Mouse (Mus musculus): Measurements from ENCODE around the gene Myo1b. TPM values are rescaled to one million over a fixed set of nuclear protein-coding genes. Genes with fewer than 3 reads are reported as not detected.
A peak's percentile ranks its signal among the peaks of the same experiment; 100 is the strongest.

Myo1b gene
- polyA plus RNA-seq, 1 experiment = 4.4 TPM

DNA sequence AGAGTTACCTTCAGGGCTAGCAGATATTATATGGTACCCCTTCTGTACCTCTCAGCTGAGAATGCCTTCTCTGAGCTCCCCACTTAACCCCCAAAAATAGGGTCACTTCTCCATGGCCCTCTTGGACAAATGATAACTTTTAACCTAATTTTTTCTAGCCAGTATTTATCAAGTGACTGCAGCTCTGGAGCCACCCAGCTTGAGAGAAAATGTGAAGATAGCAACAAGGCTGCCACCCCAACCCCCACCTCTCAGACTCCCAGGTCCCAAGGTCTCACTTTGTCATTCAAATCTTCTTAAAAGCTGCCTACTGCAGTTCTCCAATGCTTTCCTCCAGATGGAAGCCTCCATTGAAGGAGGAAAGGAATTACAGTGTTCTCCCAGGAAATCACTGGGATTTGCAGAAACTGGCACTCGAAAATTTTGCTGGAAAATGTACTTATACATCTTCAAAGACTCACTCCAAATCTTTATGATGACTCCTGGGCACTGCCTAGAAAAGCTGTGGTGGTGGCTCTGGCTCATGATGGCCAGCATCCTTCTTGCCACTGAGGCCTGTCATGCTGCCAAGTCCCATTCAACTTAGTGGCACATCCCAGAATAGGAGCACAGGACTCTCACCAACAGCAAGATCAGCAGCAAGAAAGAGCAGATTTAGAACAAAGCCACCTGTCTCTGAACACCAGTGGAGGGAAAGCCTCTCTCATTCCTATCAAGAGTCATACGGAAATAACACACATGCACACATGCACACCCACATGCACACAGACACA is 70.4 kb downstream of the Myo1b start:
- no peak overlapping the region for H3K4me3 ChIP-seq (ENCODE audit: insufficient read depth, low read depth, low read length)
- H3K4me1 ChIP-seq (ENCODE audit: control insufficient read depth, insufficient read depth, insufficient read length, low read length) = peaks cover 25% of the 10 kb centered on the region
- no peak overlapping the region for H3K27ac ChIP-seq (replicated peaks; ENCODE audit: low read depth, low read length)

DNA sequence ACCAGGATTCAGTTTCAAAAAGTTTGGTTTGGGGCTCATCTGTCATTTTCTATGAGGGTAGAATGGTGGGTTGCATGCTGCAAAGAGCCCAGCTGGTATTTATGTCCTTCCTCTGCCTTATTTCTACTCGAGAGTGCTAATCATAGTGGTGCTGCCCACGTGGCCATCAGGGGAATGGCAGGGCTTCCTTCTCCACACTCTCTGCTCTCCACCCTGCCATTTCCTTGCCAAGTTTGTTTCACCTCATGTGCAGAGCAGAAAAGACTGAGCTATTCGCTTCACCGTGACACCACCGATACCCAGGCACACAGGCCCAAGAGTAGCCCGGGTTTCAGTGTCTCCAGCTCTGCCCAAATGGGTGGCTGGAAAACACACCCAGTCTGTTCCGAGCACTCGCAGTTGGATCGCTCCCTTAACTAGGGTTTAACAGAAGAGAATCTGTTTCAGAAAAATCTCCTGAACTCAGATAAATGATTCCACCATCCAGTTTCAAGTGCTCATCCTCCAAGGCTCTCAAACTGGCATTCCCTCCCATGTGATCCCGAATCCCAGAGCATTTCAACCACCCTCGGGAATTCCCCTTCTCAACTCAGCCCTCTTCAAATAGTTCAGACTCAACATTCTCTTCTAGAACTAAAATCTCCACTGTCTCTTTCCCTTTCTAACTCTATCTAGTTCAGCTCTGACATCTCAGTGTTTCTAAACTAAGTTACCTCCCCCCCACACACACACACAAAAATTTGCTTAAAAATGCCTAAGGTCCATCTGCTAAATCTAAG is 77.8 kb downstream of the Myo1b start:
- no peak overlapping the region for H3K4me3 ChIP-seq (ENCODE audit: insufficient read depth, low read depth, low read length)
- H3K27ac ChIP-seq (replicated peaks; ENCODE audit: low read depth, low read length) = peak overlapping the region; percentile 35
- H3K4me1 ChIP-seq (ENCODE audit: control insufficient read depth, insufficient read depth, insufficient read length, low read length) = peaks cover 26% of the 10 kb centered on the region

DNA sequence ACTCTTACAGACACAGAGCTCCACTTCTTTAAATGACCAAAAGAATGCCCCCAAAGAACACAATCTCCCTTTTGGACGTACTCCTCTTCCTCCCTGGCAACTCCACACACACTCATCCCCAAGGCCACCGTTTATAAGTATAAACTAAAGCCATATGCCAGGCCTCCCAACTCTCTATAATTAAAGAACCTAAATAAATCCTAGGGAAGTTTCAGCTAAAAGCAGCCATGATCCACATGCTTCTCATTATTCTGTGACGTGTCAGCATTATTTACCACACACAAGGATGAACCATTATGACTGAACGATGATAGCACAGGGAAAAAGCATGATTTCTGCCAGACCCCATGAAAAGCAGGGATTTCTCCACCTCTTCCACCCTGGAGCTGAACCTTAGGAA is 78.6 kb downstream of the Myo1b start:
- Histone ChIP-seq H3K4me3 (ENCODE audit: insufficient read depth, low read depth, low read length) (no peak overlapping the region), H3K27ac (replicated peaks; ENCODE audit: low read depth, low read length) (no peak overlapping the region), H3K4me1 (ENCODE audit: control insufficient read depth, insufficient read depth, insufficient read length, low read length) (peaks cover 19% of the 10 kb centered on the region; the same call in 1 of the 2 replicates)

DNA sequence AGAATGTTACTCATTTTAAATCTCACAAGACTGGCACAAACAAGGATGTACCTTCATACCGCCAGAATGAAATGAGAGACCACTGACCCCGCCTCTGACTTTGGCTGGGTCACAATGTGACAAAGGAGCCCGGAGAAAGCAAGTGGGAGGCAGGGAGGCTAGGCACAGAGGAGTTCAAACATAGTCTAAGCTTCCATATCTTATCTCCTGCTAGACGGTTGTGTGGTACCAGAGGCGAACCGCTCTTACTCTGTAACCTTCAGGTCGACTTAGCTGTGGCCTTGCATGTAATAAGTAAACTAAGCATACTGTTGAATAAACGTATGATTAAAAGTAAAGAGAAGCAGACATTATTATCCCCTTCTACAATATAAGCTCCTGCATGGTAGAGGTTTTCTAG is 80.1 kb downstream of the Myo1b start:
- H3K4me1 ChIP-seq (ENCODE audit: control insufficient read depth, insufficient read depth, insufficient read length, low read length) = peaks cover 12% of the 10 kb centered on the region; the same call in 1 of the 2 replicates
- H3K4me3 ChIP-seq (ENCODE audit: insufficient read depth, low read depth, low read length) = no peak overlapping the region
- no peak overlapping the region for H3K27ac ChIP-seq (replicated peaks; ENCODE audit: low read depth, low read length)

DNA sequence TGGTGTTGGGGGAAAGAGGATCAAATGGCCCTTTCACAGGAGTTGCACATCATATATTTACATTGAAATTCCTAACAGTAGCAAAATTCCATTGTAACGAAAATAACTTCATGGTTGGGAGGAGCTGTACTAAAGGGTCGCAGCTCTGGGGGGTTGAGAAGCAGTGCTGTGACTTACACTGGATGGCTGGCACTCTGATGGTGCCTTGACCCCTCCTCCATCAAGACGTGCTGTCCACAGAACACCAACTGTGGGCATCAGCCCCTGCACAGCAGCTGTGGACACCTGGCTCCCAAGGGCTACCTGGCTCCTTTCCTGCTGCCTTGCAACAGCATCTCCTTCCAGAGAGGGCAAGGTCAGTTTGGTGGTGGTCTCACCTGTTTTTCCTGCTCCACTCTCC is 81.8 kb downstream of the Myo1b start:
- no peak overlapping the region for H3K4me3 ChIP-seq (ENCODE audit: insufficient read depth, low read depth, low read length)
- peaks cover 8% of the 10 kb centered on the region; the same call in 1 of the 2 replicates for H3K4me1 ChIP-seq (ENCODE audit: control insufficient read depth, insufficient read depth, insufficient read length, low read length)
- H3K27ac ChIP-seq (replicated peaks; ENCODE audit: low read depth, low read length) = no peak overlapping the region

DNA sequence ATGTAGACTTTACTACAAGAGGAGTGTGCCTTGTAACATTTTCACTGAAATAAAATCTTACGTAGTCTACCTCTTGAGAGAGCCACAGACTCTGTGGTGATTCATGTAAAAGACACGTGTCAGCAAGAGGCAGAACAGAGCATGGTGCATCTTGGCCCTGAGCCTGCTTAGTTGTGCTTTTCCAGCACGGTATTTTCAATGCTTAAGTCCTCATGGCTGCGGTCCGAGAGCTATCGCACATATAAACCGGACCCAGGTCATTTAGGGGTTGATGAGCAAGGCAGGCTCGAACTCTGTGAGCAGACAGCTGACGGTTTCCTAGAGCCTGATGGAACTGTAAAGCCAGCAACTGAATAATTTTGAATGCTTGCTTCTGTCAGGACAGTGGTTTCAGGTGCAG is 86.5 kb downstream of the Myo1b start:
- H3K27ac ChIP-seq (replicated peaks; ENCODE audit: low read depth, low read length) = no peak overlapping the region
- no peak overlapping the region for H3K4me3 ChIP-seq (ENCODE audit: insufficient read depth, low read depth, low read length)
- H3K4me1 ChIP-seq (ENCODE audit: control insufficient read depth, insufficient read depth, insufficient read length, low read length) = no peaks in the 10 kb centered on the region

DNA sequence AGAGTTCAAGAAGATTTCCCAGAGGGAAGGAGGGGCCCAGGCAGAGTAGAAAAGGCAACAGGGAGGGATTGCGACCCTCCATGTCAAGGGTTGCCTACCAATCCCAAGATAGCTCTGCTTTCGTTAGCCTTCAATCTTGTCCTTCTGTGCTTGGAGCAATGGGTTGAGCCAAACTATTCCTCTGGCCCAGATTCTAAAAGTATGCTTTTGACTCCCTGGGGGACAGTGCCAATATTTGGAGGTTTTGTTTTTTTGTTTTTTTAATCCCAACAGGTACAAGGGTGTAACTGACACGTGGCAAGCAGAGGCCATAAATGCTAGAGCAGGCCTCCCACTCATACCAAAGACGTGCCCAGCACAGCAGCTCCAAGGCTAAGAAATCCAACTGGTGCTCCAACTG is 93.3 kb downstream of the Myo1b start:
- H3K4me3 ChIP-seq (ENCODE audit: insufficient read depth, low read depth, low read length) = no peak overlapping the region
- 0 out of 2 replicates have a peak overlapping the region, but pooled peaks have one; percentile 1 for H3K27ac ChIP-seq (replicated peaks; ENCODE audit: low read depth, low read length)
- H3K4me1 ChIP-seq (ENCODE audit: control insufficient read depth, insufficient read depth, insufficient read length, low read length) = peaks cover 10% of the 10 kb centered on the region; the same call in 1 of the 2 replicates

DNA sequence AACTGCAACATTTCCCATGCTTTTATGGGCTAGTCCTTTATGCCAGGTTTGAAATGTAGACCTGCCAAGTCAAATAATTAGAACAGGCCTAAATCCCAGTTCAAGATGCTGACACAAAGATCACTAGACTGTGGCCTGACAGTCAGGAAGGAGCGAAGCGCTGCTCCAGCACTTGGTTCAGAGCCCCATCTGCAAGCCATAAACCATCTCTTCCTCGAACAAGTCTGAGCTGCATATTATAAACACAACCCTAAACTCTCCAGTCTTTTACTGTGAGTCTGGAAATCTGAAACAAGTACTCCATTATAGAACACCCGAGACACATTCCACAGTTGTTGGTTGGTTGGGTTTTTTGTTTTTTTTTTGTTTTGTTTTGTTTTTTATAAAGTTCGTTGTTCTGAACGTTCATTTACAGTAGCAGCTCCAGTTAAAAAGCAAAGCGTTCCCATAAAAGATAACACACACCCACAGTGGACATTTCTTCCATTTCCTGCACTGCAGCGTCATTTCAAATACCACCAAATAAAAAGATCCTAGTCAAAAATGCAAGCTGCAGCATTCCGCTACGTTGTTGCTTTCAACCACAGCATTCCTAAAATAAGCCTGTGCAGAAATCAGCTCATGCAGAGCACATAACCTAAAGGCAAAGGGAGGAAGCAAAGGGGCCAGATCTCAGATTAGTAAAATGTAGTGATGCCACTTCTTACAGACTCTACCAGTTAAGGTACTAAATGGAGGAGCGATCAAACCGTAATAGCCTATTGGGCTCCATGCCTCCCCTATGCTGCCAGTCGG is 94.0 kb downstream of the Myo1b start:
- Histone ChIP-seq H3K4me3 (ENCODE audit: insufficient read depth, low read depth, low read length) (no peak overlapping the region), H3K27ac (replicated peaks; ENCODE audit: low read depth, low read length) (0 out of 2 replicates have a peak overlapping the region, but pooled peaks have one; percentile 1), H3K4me1 (ENCODE audit: control insufficient read depth, insufficient read depth, insufficient read length, low read length) (peaks cover 10% of the 10 kb centered on the region; the same call in 1 of the 2 replicates)

DNA sequence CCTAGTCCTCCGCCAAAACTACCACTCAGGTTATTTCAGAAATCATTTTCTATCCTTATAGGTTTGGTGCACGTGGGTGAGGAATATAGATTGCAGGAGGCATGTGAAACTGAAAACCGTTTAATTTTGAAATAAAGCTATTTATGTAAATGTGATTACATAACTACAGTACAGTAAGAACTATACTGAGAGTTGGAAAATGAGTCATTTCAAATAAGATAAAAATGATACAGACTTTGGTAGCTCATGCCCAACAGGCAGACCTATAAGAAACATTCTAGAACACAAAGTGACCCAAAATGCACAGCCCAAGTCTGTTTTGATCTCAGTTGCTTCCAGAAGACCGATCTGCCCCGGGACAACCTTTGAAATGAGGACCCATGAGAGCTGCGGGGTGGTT is 95.4 kb downstream of the Myo1b start:
- Histone ChIP-seq H3K27ac (replicated peaks; ENCODE audit: low read depth, low read length) (no peak overlapping the region), H3K4me3 (ENCODE audit: insufficient read depth, low read depth, low read length) (no peak overlapping the region), H3K4me1 (ENCODE audit: control insufficient read depth, insufficient read depth, insufficient read length, low read length) (peaks cover 10% of the 10 kb centered on the region; the same call in 1 of the 2 replicates)

DNA sequence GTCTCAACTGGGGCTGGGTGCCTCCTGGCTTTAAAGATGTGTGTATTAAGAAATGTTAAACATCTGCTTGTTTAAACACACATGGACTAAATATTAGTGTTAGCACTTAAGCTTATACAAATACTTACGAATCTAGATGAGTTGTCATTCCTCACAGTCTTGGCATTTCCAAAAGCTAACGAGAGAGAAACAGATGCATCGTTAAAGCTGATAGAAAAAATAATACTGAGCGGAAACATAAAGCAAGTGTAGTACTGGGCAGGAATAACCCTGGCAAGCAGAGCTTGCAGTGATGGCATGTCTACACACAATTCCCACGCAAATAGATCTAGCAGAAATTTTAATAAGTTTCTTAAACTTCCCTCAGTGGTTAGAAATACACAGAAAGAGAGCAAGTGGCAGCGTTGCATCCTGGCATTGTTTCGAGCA is 95.8 kb downstream of the Myo1b start:
- Histone ChIP-seq H3K27ac (replicated peaks; ENCODE audit: low read depth, low read length) (no peak overlapping the region), H3K4me3 (ENCODE audit: insufficient read depth, low read depth, low read length) (no peak overlapping the region), H3K4me1 (ENCODE audit: control insufficient read depth, insufficient read depth, insufficient read length, low read length) (peaks cover 10% of the 10 kb centered on the region; the same call in 1 of the 2 replicates)

DNA sequence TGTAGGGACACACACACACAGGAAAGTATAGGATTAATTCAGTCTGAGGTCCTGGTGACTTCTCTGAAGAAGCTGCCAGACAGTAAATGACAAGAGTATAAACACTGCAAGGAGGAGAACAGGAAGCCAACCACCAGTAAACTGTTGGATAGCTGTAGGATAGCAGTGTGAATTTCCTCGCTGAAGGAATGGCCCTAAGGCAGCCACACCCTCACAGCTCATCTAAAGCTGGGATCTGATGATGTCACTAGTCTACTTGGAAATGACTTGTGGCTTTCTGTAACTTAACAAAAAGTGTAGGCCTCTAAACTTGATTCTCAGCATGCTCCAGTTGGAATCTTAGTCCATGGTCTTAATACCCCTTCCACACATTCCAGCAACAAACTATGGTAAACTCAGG is 100.2 kb downstream of the Myo1b start:
- peaks cover 3% of the 10 kb centered on the region; the same call in 1 of the 2 replicates for H3K4me1 ChIP-seq (ENCODE audit: control insufficient read depth, insufficient read depth, insufficient read length, low read length)
- no peak overlapping the region for H3K4me3 ChIP-seq (ENCODE audit: insufficient read depth, low read depth, low read length)
- no peak overlapping the region for H3K27ac ChIP-seq (replicated peaks; ENCODE audit: low read depth, low read length)

DNA sequence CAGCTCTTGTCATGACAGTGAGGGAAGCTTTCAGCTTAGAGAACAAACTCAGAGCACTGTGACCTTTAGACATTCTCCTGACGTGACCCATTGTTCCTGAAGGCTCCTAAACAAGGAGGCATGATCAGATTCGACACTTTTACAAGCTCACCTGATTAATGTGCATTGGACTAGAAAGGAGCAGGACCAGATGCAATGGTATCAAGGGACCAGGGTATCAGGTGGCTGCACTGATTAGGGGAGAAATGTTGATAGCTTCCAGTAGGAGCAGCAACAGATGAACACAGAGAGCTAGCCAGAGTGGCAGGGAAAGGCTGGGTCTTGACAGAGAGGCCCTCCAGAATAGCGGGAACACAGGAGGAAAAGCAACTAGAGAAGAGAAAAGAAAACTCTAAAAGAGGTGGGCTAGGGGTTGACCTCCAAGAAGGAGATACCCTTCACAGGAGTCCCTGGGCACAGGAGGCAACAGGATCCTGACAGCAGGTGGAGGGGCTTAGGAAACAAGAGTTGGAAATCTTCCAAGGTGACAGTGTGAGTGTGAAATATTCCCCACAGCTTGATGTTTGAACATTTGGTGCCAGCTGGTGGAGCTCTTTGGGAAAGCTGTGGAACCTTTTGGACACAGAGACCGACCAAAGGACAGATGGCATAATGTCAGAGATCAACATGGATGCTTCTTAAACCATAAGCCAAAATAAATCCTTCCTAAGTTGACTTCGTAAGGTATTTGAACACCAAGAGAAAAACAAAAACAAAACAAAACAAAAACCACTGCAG is 100.8 kb downstream of the Myo1b start:
- H3K27ac ChIP-seq (replicated peaks; ENCODE audit: low read depth, low read length) = no peak overlapping the region
- no peaks in the 10 kb centered on the region for H3K4me1 ChIP-seq (ENCODE audit: control insufficient read depth, insufficient read depth, insufficient read length, low read length)

DNA sequence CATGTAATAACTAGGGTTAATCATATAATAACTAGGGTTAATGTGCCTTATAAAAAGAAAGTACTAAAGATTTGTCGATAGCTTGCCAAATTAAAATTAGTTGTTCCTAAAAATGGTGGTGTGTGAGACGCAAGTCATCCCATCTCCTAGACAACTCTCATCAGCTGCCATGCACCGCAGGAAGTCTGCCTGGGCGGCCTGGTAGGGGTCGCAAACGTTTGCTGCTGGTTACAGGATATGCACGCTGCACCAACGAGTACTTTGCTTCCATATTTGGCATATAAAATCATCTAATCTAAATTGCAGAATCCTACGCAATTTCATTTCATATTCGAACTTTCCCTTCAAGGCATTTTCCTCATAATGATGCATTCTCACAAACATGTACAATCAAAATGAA is 107.0 kb downstream of the Myo1b start:
- H3K4me3 ChIP-seq (ENCODE audit: insufficient read depth, low read depth, low read length) = no peak overlapping the region
- no peaks in the 10 kb centered on the region for H3K4me1 ChIP-seq (ENCODE audit: control insufficient read depth, insufficient read depth, insufficient read length, low read length)
- no peak overlapping the region for H3K27ac ChIP-seq (replicated peaks; ENCODE audit: low read depth, low read length)

More for the DNA sequence above, 100.8 kb downstream of the Myo1b start:
- H3K4me3 ChIP-seq (ENCODE audit: insufficient read depth, low read depth, low read length) = no peak overlapping the region

DNA sequence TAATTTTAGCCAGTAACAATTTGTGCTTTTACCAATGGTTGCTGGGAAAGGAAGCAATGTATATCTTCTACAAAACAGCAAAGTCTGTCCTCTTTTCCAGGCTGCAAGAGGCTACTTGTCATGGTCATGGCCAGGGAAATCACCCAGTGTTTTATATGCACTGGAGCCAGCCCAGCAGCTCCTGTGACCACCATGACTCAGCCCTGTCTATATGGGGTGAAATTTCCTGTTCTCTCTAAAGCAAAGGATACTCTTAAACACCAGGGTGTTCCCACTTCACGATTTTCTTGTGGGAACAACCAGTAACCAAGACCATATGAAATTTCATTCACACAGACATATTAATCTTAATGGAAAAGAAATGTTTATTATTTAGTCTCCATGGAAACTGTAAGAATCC is 107.6 kb downstream of the Myo1b start:
- Histone ChIP-seq H3K4me3 (ENCODE audit: insufficient read depth, low read depth, low read length) (no peak overlapping the region), H3K27ac (replicated peaks; ENCODE audit: low read depth, low read length) (no peak overlapping the region), H3K4me1 (ENCODE audit: control insufficient read depth, insufficient read depth, insufficient read length, low read length) (no peaks in the 10 kb centered on the region)
